Mouse (Mus musculus) heart, postnatal 36 days (tissue): Measurements from ENCODE around the gene Prss28. TPM values are rescaled to one million over a fixed set of nuclear protein-coding genes. Genes with fewer than 3 reads are reported as not detected.

ENCODE experiments used
- DNase-seq, 2 experiments: peaks; one replicate each; pipeline ENCODE4 v3.0.0; 2021 to 2022
- intact Hi-C: fragments of 180-260 bp; cut with DNase I; formaldehyde crosslinking; loops from one replicate; pipeline ENCODE4 v1.15.1; 2025
- total RNA-seq, 2 experiments: library from RNA; stranded (reverse); gene quantifications; 2 replicates each; pipeline ENCODE4 v1.2.3; 2021

Prss28 gene
- total RNA-seq, 2 experiments from 2014 or later, result not detected

DNA sequence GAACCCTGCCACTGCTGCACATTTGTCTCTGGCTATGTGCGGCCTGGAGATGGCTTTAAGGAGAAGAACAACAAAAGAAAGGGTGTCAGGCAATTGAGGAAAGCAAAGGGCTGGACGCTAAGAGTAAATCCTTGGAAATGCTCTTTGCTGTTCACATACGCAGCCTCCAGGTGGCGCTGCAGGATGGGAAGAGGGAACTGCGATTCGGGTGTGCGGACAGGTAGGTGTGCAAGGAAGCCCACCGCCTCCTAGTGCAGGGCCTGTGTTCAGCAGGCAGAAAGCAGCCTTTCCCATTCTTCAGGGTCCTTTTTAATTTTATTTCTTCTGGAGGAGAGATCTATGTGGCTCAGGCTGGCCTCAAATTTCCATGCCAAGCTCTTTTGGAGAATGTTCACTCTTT is 25.5 kb downstream of the Prss28 start:
- peak; percentile 21 to 53 for DNase-seq
- intact Hi-C loops, result loop anchor here (2.0 to 10.0 kb wide), 2 partner anchors 135 to 361 kb away; no protein-coding TSS in a partner anchor

DNA sequence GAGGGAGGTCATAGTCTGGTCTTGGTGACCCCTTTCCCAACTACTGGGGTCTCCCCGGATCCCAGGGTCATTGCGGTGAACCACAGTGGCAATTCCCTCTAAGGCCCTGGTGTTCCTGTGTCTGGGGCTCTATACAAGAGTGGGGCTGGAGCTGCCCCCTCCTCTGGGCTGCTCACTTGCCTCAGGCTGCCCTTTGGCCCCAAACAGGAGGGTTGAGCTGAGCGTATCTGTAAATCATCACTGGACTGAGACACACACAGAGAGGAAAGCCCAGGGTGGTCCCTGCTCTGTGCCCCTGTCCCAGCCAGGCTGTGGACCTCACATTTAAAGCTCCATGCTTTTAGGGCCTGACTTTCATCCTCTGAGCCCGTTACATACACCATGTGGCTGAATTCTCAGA is 29.8 kb downstream of the Prss28 start:
- intact Hi-C loops, result loop anchor here (10.0 kb wide), 1 partner anchor 357 kb away; no protein-coding TSS in a partner anchor
- DNase-seq, result no peak

DNA sequence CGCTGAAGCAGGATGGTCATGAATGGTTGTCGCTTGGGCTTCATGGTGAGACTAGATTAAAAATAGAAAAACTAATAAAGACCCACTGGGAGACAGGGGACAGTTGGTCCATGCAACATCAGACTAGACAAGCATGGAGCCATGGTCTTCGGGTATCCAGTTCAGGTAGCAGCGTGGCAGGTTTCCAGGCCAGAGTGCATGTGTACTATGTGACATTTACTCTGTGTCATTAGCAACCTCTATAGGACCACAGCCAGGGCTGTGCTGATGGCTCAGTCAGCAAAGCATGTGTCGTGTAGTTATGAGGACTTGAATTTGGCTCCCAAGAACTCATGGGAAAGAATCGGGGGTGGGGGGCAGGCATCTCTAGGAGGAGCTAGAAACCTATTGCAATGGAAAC is 31.6 kb downstream of the Prss28 start:
- intact Hi-C loops, result no loop called here
- no peak for DNase-seq

DNA sequence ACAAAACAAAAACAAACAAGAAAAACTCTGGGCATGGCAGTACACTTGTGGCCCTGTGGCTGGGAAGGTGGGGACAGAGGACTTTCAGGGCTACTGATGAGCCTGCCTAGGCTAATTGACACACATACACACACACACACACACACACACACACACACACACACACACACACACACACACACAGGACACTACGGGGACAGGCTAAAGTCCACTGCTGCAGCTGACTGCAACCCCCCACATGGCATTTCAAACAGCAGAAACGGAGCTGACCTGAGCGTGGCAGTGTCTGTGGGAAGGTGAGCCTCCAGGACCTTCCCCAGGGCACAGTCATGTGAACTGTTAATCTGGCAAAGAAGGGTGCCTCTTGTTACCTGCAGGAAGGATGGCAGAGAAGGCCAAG is 33.0 kb downstream of the Prss28 start:
- DNase-seq, result no peak
- intact Hi-C loops, result no loop called here

DNA sequence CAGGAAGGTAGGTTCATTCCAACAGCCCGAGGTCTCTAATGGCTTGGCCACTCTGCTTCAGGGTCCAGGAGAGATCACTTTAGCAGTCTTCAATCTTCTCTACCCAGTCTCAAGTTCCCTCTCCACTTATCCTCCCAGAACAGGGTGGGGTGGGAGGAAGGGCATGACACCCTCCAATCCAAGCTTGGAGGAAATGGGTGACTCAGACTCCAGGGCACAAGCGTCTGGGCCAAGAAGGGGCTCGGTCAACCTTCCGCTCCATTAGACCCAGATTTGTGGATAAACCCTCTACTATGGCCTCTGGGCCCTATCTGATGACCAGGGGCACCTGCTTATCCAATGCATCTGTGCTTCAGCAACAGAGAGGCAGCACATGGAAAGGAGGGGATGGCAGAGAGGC is 37.0 kb downstream of the Prss28 start, which contains the start of gene Tpsab1:
Gene Tpsab1, minus strand, starts transcription at position 101 of the 400 bp plus-strand sequence.
- intact Hi-C loops, result no loop called here
- DNase-seq, result no peak

DNA sequence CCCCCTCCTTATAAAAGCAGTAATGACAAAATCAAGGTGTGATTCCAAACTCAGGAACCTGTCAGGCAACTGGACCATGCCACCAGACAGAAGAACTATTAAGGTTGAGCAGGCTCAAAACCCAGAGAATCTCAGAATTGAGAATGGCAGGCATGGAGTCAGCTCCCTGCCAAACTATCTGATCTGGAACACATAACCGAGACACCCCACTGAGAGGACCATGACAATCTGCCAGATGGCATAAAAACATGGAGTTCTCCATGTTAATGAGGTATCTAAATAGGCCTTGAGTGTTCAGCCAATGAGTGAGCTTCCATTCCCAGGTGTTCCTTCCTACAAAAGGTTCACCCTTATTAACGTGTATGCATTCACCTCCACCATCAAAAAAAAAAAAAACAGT is 52.8 kb downstream of the Prss28 start:
- intact Hi-C loops, result loop anchor here (10.0 kb wide), 1 partner anchor 416 kb away; no protein-coding TSS in a partner anchor
- no peak for DNase-seq

Other genes with a start within 250 kb of the Prss28 start
- gene Tmem204, start 225.1 kb upstream of the Prss28 start, total RNA-seq, result 10 to 100 TPM; 34.5 to 36.7 TPM
- gene Telo2, start 192.7 kb upstream of the Prss28 start, total RNA-seq, result 10 to 100 TPM; 12.4 to 12.7 TPM
- gene Ptx4, start 187.9 kb upstream of the Prss28 start, total RNA-seq, result 1 to 10 TPM; 4.2 to 6.7 TPM
- gene Clcn7, start 175.3 kb upstream of the Prss28 start, total RNA-seq, result 10 to 100 TPM; 28.7 to 34.3 TPM
- not detected for gene Ccdc154, start 146.2 kb upstream of the Prss28 start, total RNA-seq
- gene Gm38655, start 133.2 kb upstream of the Prss28 start, total RNA-seq, result not detected
- 10 to 100 TPM; 20.8 to 22.5 TPM for gene BC003965, start 124.1 kb upstream of the Prss28 start, total RNA-seq
- gene Unkl, start 120.2 kb upstream of the Prss28 start, total RNA-seq, result 10 to 100 TPM in 1 of 2 experiments, 1 to 10 TPM in 1; 8.7 to 10.2 TPM
- gene Gnptg, start 68.5 kb upstream of the Prss28 start, total RNA-seq, result 10 to 100 TPM; 13.9 TPM
- 10 to 100 TPM in 1 of 2 experiments, 1 to 10 TPM in 1; 8.6 to 11.0 TPM for gene Tsr3, start 68.5 kb upstream of the Prss28 start, total RNA-seq
- under 1 TPM; 0.42 to 0.43 TPM for gene Baiap3, start 52.3 kb upstream of the Prss28 start, total RNA-seq
- gene Ube2i, start 34.0 kb upstream of the Prss28 start, total RNA-seq, result 10 to 100 TPM; 84.3 to 95.1 TPM
- gene Prss34, start 10.3 kb upstream of the Prss28 start, total RNA-seq, result under 1 TPM; 0.22 to 0.25 TPM
- not detected for gene Prss29, start 10.0 kb downstream of the Prss28 start, total RNA-seq
- under 1 TPM; 0.70 to 0.86 TPM for gene Tpsab1, start 36.9 kb downstream of the Prss28 start, total RNA-seq
- 1 to 10 TPM; 1.8 to 2.2 TPM for gene Tpsb2, start 57.7 kb downstream of the Prss28 start, total RNA-seq
- gene Tpsg1, start 60.6 kb downstream of the Prss28 start, total RNA-seq, result under 1 TPM in 1 of 2 experiments, not detected in 1; 0.30 TPM
- gene Cacna1h, start 125.1 kb downstream of the Prss28 start, total RNA-seq, result 1 to 10 TPM; 5.4 to 6.5 TPM
- under 1 TPM in 1 of 2 experiments, not detected in 1; 0.47 TPM for gene Tekt4, start 146.0 kb downstream of the Prss28 start, total RNA-seq
- gene Sstr5, start 188.6 kb downstream of the Prss28 start, total RNA-seq, result not detected